Mouse (Mus musculus) thymus, adult 2 months (tissue): Measurements from ENCODE around the gene Uhrf1bp1. TPM values are rescaled to one million over a fixed set of nuclear protein-coding genes. Genes with fewer than 3 reads are reported as not detected.

Experiments used
- DNase-seq: peaks from one replicate; pipeline ENCODE4 v3.0.0; 2021
- H3K27ac ChIP-seq: fragments of 200-500 bp; 2 replicates; pipeline ENCODE4 v1.5.1; 2012; ENCODE audit warnings: low read length, control low read depth; ENCODE audit not compliant: control insufficient read depth, insufficient read depth
- H3K27me3 ChIP-seq: fragments of 200-500 bp; 2 replicates; pipeline ENCODE4 v1.6.1; 2012; ENCODE audit warnings: mild to moderate bottlenecking, low read length, moderate library complexity, mixed read lengths; ENCODE audit not compliant: control insufficient read depth, insufficient read depth
- H3K36me3 ChIP-seq: fragments of 200-500 bp; 2 replicates; pipeline ENCODE4 v1.6.1; 2012; ENCODE audit warnings: mild to moderate bottlenecking, low read length, moderate library complexity; ENCODE audit not compliant: control insufficient read depth, insufficient read depth
- H3K4me1 ChIP-seq: fragments of 200-500 bp; replicated peaks from 2 replicates; pipeline ENCODE4 v1.6.1; 2012; ENCODE audit warnings: low read length; ENCODE audit not compliant: control insufficient read depth, insufficient read depth
- H3K4me3 ChIP-seq: fragments of 200-500 bp; 2 replicates; pipeline ENCODE4 v1.5.1; 2012; ENCODE audit warnings: mild to moderate bottlenecking, low read length, control low read depth, moderate library complexity; ENCODE audit not compliant: control insufficient read depth, insufficient read depth
- CTCF ChIP-seq: fragments of 200-500 bp; IDR thresholded peaks from 2 replicates; pipeline ENCODE4 v1.5.1; 2012; ENCODE audit warnings: mild to moderate bottlenecking, control low read depth, low read length, moderate library complexity, borderline replicate concordance; ENCODE audit not compliant: control insufficient read depth, poor library complexity, insufficient read depth; ENCODE audit errors: extremely low read depth
- POLR2A ChIP-seq: fragments of 200-500 bp; IDR thresholded peaks from 2 replicates; pipeline ENCODE4 v1.6.1; 2012; ENCODE audit warnings: mild to moderate bottlenecking, low read length, control low read depth, moderate library complexity; ENCODE audit not compliant: control insufficient read depth, poor library complexity, insufficient read depth; ENCODE audit errors: extremely low read depth
- WGBS: fragments of 180-500 bp; shearing (Covaris S2); methylation state at CpG from one replicate; pipeline ENCODE4 v1.1.7; 2018; 5-methylcytosine and 5-hydroxymethylcytosine counted together
- polyA plus RNA-seq: library from polyadenylated mRNA; depleted of rRNA; stranded (reverse); fragments of >200 nt; gene quantifications from 2 replicates; pipeline ENCODE4 v1.2.3, GENCODE M21; 2012

Uhrf1bp1 gene
- polyA plus RNA-seq, 1 experiment, result 4.4 TPM

DNA sequence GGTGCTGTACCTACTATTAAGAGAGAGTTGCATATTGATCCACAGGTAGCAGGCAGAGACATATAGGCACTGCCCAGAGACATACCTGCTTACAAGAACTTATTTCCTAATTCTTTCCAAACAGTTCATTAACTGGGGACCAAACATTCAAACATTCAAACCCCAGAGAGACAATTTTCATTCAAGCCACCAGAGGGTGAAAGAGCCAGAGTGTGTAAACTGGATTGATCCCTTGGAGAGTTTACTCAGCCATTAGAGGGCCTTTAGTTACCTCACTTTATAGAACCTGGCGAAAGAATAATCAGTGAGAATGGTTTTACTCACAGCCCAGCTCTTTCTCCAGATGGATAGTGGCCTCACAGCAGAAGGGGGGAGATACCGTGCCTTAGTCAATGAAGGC is 9.2 kb downstream of the Uhrf1bp1 start:
- TF ChIP-seq POLR2A (no peak), CTCF (no peak)
- H3K27me3 ChIP-seq, result no peaks in the 10 kb centered on the region
- no peak overlapping the region for H3K4me3 ChIP-seq
- no peaks in the 10 kb centered on the region for H3K4me1 ChIP-seq
- 90% methylated on average over 2 of the region's 2 CpGs for WGBS
- H3K36me3 ChIP-seq, result no peaks in the 10 kb centered on the region
- no peak overlapping the region for H3K27ac ChIP-seq
- DNase-seq, result no peak

DNA sequence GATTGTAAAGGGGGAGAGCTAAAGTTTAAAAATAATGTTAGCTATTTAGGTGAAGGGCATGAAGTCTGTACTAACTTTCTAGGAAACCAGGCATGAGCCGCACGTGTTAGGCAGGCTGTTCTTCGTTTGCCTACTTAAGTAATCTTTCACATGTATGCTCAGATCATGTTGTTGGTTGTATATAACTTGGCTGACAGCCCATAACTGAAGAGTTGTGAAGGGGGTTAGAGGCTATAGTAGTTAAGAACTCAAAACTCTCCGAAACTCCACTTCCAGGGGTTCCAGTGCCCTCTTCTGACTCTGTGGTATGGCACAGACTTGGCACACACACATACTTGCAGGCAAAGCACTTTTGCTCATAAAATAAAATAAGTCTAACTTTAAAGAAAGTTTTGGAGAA is 10.5 kb downstream of the Uhrf1bp1 start:
- 97% methylated on average over 4 of the region's 4 CpGs for WGBS
- DNase-seq, result no peak
- TF ChIP-seq CTCF (no peak), POLR2A (no peak)
- Histone ChIP-seq H3K4me1 (no peaks in the 10 kb centered on the region), H3K36me3 (no peaks in the 10 kb centered on the region), H3K27me3 (no peaks in the 10 kb centered on the region), H3K4me3 (no peak overlapping the region), H3K27ac (no peak overlapping the region)

DNA sequence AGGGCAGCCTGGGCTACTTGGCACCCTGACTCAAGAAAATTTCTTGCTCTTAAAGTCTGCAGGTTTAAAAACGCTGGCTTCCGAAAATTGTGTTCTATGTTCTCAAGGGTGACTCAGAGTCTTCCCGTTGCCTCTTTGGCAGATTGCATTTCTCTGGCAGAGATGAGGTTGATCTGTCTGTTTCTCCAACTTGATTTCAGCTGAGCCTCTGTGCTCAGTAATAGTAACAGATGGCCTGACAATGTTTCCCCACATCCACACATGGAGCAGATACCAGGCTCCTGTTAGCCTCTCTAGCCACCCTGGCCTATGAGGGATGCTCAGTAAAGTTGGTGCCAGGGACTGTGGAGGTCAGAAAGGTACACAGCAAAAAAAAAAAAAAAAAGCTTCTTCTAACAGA is 15.6 kb downstream of the Uhrf1bp1 start:
- Histone ChIP-seq H3K27ac (no peak overlapping the region), H3K4me3 (no peak overlapping the region), H3K4me1 (no peaks in the 10 kb centered on the region), H3K27me3 (no peaks in the 10 kb centered on the region), H3K36me3 (no peaks in the 10 kb centered on the region)
- no peak for DNase-seq
- WGBS, result 95% methylated on average over 3 of the region's 3 CpGs
- TF ChIP-seq CTCF (no peak), POLR2A (no peak)

DNA sequence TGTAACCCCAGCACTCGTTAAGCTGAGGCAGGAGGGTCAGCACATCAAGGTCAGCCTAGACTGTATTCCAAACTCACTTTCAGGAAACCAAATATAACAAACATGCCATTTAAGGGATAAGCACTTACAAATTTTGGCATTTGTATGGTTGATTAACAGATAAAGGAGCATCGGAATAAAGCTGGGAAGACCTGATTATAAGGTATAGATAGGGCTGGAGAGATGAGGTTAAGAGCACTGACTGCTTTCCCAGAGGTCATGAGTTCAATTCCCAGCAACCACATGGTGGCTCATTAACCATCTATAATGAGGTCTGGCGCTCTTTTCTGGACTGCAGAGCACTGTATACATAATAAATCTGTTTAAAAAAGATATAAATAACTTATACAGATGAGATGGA is 17.3 kb downstream of the Uhrf1bp1 start:
- H3K4me3 ChIP-seq, result no peak overlapping the region
- WGBS, result 95% methylated on average over 3 of the region's 3 CpGs
- no peak for TF ChIP-seq POLR2A
- TF ChIP-seq CTCF, result no peak
- H3K36me3 ChIP-seq, result no peaks in the 10 kb centered on the region
- H3K27ac ChIP-seq, result no peak overlapping the region
- no peak for DNase-seq
- no peaks in the 10 kb centered on the region for H3K27me3 ChIP-seq
- no peaks in the 10 kb centered on the region for H3K4me1 ChIP-seq

DNA sequence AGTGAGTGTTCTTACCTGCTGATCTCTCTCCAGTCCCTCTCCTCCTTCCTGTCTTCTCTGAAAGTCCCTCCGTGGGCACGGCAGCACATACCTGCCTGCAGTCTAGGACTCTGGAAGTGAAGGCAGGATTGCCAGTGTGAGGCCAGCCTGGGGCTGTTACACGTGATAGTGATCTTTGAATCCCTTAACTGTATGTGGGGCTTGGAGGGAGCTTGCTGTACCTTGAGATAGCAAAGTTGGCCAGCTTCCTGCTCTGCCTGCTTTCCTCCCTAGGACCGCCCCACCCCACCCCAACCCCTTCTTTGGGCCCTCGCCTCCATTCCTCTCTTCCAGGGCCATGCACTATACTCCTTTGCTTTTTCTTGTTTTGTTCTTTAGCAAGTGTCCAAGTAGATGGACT is 18.3 kb downstream of the Uhrf1bp1 start:
- Histone ChIP-seq H3K36me3 (no peaks in the 10 kb centered on the region), H3K4me3 (no peak overlapping the region), H3K27me3 (no peaks in the 10 kb centered on the region), H3K27ac (no peak overlapping the region), H3K4me1 (no peaks in the 10 kb centered on the region)
- no peak for TF ChIP-seq CTCF
- no peak for TF ChIP-seq POLR2A
- WGBS, result 76% methylated on average over 5 of the region's 5 CpGs
- no peak for DNase-seq

DNA sequence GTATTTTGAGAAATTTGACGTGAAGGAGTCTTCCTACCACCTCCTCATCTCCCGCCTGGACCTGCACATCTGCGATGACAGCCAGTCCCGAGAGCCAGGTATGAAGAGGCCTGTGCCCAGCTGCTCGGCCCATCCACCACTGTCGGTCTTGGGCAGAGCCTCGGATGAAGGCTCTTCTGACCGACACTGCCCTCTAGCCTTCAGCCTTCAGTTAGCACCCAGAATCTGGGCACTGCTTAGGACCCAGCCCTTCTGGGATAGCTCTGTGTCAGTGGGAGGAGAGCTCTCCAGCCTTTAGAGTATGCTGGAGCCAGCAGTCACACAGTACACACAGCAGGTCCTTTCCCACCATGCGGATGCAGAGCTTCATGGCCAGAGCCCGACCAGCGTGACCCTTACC is 25.3 kb downstream of the Uhrf1bp1 start:
- Histone ChIP-seq H3K36me3 (no peaks in the 10 kb centered on the region), H3K4me3 (no peak overlapping the region), H3K27ac (no peak overlapping the region), H3K4me1 (no peaks in the 10 kb centered on the region), H3K27me3 (no peaks in the 10 kb centered on the region)
- no peak for DNase-seq
- TF ChIP-seq CTCF, result no peak
- TF ChIP-seq POLR2A, result no peak
- WGBS, result 93% methylated on average over 11 of the region's 11 CpGs

DNA sequence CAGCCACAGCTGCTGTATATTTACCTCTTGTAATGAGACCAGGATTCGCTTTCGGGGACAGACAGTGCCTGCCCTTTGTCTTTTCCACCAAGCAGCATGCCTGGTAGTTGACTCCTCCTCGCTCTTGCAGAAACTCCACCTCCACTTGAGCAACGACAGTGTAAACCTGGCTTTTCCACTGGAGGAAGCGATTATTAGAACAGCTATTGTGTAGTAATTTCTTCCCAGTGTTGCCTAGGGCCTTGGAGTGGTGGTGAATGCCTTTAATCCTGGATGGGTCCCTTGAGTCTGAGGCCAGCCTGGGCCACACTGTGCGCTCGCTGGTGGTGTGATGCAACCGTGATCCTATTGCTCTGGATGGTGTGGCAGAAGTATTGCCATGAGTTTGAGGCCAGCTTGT is 26.9 kb downstream of the Uhrf1bp1 start:
- WGBS, result 95% methylated on average over 8 of the region's 8 CpGs
- Histone ChIP-seq H3K4me1 (no peaks in the 10 kb centered on the region), H3K36me3 (no peaks in the 10 kb centered on the region), H3K27ac (no peak overlapping the region), H3K27me3 (no peaks in the 10 kb centered on the region), H3K4me3 (no peak overlapping the region)
- DNase-seq, result no peak
- TF ChIP-seq CTCF, result no peak
- TF ChIP-seq POLR2A, result no peak
